Mouse (Mus musculus) right cerebral cortex, postnatal 36 days (tissue): ENCODE results near the gene Msantd3.

ENCODE experiments used
- DNase-seq, 2 experiments: peaks; one replicate each; pipeline ENCODE4 v3.0.0; 2022; ENCODE audit warnings: low spot score in 2 of 2, mixed read lengths in 1 of 2

The Msantd3 gene

DNA sequence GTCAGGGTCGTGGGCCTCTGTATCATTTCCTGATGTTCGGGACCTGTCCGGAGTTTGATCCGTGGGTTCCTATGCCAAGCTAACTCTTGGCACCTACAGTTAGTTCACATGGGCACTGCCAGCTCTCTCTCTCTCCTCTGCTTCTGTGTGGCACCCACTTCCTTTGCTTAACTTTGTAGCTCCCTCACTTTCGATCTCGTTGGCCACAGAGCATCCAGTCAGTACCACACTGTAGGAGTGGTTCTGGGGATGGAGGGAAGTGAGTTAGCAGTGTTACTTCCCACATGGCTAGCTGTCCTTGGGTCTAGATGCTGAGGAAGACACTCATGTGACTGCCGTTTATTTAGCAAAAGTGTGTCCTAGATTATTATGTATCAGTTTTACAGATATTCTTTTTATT lies 14.4 kb downstream of the Msantd3 start:
- DNase-seq, result no peak

DNA sequence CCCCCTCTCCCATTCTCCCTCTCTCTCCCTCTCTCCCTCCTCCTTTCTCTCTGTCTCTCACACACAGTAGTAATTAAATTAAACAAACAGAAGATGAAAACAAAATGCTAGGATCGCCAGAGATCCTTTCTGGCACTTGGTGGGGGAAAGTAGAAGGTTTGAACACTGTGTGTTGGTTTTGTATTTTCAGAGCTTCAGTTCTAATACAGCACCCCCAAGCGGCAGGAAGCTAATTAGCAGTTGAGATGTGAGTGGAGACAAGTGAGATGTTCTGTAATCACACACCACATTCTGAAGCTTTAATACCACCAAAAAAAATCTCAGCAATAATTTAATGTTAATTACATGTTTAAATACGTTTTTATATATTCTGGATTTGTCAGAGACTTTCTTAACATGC lies 16.0 kb downstream of the Msantd3 start:
- DNase-seq, result no peak

DNA sequence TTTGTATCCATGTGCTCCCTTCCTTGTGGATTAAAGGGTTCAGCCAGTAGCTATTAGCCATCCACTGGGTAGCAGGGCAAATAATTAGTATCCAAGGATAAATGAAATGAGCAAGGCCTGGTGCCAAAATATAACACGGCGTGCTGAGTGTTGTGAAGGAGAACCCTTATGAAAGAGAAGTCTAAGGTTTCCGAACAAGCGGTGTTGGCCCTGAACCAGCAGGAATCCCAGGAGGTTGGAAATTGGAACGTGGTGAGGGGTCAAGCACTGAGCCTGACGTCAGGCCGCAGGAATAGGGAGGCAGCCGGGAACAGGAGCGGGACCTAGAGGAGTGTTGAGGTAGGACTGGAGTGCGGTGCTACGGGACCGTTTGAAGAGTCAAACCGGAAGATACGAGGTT lies 19.9 kb downstream of the Msantd3 start:
- DNase-seq, result no peak

DNA sequence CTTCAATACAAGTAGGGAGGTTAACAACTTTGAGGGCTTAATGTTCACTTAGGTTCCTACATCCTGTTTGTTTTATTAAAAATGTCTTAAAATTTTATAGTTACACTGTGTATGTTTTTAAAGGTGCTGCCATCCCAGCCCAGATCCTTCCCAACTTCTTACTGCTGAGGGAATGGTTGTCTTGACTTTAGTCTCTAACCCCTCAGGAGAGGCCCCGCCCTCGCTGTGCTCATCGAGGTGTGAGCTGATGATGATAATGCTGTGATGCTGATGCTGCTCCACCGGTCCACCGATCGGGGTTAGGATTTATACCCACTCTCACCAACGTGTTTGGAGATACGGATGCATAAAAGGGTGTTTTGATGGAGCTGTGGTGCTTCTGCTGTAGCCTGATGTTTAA lies 22.1 kb downstream of the Msantd3 start:
- DNase-seq, result no peak

DNA sequence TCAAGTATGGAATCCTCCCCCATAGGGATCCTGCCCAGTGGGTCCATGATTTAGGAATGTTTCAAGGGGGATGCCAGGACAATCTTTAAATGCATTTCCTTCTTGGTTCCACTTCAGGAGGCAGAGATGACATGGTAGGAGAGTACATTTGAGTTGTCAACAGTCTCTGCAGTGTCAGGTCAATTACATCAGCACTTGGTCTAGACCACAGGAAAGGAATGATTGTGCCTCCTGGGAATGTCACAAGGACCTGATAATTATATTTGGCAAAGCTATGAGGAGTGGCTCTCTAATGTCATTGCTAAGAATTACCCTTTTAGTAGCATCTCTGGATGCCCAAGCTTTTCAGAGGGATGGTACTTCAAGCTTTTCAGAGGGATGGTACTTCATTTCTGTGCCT lies 25.2 kb downstream of the Msantd3 start:
- DNase-seq, result no peak

DNA sequence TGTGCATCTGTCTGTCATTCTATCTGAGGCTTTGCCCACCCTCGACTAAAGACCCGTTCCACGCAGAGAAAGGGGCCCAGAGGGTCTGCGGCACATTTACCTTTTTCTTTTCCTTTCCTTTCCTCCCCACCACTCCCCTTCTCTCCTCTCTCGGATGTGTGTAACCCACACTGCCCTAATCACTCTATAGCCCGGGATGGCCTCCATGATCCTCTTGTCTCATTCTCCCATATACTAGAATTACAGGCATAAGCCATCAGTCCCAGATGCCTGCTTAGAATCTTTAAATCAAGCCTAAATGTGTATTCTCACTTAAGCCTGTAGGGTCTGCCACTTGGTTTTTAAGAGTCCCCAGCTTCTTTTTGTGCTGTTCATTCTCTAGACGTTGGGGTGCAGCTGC lies 36.6 kb downstream of the Msantd3 start:
- no peak for DNase-seq

DNA sequence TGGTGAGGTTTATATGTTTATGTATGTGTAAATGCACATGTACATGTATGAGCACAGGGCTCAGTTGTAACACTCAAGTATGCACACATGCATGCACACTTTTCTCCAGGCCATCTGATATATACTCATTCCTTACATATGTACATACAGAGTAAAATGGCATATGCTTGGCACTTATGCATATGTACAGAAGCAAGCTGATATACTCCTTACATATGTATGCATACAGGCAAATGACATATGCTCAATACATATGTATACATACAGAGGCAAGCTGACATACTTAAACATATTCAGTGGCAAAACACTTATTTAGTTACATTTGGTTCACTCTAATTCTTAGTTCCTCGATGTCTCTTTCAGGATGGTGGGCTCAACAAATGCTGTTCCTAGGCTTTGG lies 38.1 kb downstream of the Msantd3 start:
- no peak for DNase-seq

DNA sequence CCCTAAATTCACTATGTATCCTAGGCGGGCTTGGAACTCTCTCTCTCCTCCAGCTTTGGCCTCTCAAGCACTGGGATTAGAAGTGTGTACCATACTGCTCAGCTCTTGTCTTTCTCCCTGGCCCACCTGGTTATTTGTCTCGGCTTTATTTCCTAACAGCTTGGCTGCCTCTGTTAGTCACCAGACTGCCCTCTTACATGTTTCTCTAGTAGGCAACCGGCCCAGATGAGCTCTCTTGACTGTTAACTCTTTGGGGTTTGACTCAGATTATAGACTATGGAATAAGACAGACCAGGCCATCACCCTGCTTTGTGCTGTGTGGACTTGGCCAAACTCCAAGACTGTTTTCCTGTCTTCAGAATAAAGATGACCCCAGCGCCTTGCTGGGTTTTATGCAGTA lies 38.7 kb downstream of the Msantd3 start:
- no peak for DNase-seq

DNA sequence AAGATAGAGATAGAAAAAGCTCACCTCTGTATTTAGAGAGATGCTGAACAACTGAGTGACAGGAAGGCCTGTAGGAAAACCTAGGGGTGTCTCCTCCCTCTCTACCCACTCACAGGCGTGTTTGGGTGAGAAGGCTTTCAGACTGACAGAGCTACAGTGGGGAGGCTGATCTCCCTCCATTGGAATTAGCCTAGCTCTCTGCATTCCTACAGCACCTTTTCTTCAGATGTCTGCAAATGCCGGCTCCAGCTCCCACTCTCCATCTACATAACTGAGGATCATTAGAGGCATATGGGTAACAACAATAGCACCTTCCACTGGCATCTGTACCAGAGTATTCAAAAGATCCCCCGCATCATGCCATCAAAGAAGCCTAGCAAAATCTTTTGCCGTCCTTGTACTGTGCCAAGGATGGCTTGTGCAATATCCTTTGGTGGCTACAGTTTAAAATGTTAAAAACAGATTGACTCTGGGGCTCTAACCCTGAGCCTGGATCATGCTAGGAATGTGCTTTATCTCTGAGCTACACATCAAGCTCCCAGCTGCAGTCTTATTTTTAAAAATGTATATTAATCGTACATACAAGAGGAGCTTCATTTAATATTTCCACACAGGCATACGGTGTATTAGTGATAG lies 39.9 kb downstream of the Msantd3 start:
- no peak for DNase-seq

DNA sequence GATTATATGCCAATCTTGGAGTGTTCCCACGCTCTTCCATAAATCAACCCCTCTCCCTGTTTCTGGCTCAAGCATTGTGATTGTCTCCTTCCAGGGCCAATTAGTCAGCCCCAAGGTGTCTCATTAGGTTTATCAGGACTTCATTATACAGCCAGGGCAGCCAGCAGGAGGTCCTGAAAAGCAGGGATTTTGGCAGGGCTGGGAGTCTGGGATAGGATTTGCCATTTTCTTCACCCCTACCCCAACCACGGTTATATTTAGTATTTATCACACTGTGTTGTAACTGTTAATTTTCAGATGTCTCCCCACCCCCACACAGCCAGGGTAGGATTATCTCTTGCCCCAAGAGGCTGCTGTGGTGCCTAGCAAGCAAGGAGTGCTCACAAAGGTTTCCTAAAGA lies 41.5 kb downstream of the Msantd3 start:
- DNase-seq, result no peak

DNA sequence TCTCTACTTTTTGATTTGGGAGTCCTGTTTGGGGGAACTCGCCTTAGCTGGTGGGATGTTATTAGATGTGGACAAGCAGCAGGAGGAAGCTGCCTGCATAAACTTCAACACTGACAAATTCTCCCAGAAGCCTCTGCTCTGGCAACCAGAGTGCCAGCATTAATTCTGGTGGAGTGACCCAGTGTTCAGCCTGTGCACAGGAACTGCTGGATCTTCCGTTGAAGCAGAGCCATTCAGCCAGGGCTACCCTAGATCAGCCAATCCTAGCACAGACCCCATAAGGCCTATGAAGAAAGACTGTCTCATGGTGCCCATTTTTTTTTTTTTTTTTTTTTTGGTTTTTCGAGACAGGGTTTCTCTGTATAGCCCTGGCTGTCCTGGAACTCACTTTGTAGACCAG lies 42.3 kb downstream of the Msantd3 start:
- DNase-seq, result no peak

DNA sequence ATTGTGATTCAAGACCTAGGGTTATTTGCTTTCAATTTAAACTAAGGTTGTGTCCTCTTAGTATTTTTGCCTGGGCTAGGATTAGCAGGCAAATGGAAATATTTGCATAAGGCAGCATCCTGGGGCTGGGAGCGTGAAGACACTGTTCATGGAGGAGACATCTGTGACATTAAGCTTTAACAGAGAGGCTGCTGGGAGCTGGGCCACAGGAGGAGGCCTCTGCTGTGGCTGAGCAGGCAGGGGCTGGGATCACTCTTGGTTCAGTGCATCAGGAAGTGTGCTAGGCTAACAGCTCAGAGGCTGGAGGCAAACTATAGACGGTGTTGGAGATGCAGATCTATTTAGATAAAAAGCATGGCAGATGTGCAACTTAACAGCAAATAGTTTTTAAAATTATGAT lies 43.2 kb downstream of the Msantd3 start:
- DNase-seq, result no peak

DNA sequence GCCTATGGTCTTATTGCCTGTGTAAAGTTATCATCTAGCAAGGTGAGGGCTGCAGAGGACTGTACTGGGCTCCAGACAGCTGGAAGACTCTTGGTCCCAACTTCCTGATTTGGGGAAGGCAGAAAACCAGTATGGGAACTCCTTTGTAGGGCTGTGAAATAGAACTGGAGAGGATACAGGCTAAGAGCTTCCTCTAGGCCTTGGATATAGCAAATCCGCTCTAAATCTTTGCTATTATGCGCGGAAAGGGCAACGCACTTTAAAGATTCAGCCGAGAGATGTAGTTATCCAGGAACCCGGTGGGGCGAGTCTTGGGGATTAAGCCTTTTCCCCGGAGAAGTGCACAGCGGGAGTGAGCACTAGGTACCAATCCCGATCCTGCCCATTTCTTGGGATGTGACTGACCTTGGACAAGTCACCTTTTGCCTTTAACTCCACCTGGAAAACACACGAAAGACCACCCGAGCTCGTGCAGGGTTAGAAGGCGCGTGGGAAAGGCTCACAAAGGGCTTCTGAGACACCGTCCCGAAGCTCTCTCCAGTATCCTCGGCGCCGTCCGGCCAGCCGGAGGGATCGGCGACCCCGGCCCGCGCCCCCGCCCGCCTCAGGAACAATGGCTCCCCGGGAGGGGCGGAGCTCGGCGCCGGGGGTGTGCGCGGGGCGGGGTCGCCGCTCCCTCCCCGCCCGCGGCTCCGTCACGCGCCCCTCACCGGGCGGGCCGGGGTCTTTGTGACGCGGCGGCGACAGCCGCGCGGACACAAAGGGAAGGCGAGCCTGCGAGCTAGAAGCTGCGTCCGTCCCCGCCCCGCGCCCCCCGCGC lies 44.9 kb downstream of the Msantd3 start, which contains the start of gene Tmeff1:
Gene Tmeff1 (plus strand): TSS at position 754 of the 820 bp plus-strand sequence.
- no peak for DNase-seq

DNA sequence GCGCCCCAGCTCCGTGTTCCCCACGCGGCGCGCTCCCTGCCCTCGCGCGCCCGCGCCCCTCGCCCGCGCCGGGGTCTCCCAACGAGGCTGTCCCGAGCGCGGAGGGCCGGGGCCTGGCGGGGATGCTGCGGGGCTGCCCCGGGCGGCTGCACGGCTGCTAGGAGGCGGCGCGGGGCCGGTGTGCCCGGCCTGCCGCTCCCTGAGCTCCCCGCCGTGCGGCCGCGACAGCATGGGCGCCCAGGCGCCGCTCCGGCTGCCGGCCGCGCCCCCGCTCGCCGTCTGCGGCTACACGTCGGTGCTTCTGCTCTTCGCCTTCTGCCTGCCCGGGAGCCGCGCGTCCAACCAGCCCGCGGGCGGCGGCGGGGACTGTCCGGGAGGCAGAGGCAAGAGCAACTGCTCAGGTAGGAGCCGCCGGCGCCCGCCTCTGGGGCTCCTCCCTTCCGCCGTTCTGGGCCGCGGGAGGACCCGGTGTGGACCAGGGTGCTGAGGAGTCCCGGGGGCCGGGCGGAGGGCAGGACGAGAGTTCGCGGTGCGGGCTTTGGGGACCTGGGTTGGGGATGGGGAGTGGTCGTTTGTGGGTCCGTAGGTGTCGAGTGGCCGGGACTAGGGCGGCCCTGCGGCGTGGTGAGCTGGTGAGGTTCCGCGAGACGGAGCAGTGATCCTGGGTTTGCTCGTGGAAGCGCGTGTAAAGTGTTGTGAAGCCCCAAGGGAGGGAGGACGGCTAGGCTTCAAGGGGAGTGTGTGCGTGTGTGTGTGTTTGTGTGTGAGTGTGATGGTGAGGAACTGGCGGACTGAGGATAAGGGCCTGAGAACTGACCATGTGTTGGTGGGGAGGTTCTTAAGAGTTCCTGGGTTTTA lies 45.7 kb downstream of the Msantd3 start:
- DNase-seq, result peak in 1 of 2 experiments; percentile 24

DNA sequence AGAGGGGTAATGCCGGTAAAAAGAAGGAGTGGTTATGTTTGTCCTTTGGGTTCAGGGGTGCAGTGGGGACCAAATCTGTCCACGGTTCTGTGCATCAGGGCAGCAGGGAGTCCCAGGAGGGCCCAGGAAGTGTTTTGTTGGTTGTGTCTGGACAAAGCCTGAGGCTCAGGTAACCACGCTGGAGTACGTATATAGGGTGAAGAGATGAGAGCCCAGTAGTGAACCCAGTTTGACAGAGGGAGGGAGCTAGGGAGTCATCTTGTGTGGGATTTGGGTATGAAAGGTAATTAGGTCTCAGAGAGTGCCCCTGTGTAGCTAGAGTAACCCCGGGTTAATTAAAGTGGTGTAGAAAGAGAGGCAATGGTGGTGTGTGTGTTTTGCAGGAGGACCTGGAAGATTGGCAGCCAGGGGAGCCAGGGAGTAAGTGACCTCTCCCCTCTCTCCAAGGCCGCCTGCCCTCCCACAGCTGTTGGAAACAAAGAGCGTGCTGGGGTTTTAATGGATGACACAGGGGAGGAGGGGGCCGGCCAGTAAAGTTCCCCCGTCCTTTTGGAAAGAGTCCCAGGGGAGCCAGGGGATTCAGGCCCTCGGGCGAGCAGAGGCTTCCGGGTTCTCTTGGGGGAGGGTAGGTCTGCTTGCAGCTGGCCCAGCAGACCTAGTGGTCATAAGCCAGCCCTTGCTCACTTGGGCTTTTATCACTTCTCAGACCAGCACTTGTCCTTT lies 46.5 kb downstream of the Msantd3 start:
- no peak for DNase-seq

DNA sequence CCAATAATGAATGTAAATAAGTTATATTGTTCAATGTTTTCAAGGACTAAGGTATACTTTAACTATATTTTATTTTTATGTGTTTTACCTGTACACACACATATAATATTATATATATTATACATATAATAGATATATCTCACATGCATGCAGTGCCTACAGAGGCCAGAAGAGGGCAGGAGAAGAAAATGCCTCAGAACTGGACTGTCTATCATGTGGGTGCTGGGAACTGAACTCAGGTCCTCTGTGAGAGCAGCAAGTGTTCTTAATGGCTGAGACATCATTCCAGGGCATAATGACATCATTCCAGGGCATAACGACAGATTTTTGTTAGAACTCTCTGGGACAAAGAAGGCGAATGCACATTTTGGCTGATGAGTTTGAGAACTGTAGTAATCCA lies 47.8 kb downstream of the Msantd3 start:
- no peak for DNase-seq

DNA sequence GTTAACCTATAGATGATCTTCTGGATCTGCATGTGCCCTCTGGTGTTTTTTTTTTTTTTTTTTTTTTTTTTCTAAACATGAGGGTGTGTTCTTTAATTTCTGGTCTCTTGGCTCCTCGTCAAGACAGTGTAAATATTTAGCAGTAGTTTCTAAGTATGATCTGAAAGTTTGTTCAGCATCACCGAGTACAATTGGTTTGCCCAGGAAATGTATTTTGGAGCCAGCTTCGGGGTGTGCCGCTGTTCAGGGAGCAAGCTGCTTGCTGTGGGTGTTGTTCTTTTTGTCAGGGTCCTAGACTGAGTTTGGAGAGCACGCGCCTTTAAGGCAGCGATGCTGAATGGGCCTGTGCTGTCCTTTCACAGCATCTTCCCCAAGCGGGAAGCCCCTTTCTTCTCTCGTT lies 48.8 kb downstream of the Msantd3 start:
- DNase-seq, result no peak

DNA sequence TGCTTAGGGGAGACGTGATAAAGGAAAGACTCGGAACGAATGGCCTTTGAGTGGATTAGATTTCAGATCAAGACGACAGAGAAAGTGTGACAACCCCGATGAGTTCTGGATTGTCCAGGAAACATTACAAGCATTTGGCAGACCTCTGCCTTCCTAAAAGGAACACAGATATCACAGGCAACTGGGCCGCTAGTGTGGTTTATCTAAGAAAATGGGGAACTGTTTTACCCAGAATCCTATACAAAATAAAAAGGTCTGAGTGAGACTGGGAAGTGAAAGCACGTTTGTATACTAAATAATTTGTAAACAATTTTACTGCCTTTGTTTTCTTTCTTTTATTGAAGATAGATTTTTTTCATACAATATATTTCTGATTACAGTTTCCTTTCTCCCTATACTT lies 51.1 kb downstream of the Msantd3 start:
- no peak for DNase-seq

DNA sequence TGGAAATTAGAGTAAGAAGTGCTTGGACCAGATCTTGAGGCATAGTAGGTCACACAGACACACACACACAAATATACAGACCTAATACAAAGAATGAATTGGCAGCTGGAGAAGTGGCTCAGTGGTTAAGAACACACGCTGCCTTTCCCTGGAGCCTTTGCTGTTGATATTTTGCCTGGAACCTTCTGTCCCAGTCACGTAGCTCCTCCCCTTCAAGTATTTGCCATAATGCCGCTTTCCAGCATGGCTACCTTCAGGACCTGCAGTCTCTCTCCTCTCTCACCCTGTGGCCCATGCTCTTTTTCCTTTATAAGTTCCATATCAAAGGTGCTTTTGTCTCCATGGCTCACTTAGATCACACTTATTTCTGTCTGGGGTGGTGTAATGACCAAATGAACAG lies 51.7 kb downstream of the Msantd3 start:
- no peak for DNase-seq

DNA sequence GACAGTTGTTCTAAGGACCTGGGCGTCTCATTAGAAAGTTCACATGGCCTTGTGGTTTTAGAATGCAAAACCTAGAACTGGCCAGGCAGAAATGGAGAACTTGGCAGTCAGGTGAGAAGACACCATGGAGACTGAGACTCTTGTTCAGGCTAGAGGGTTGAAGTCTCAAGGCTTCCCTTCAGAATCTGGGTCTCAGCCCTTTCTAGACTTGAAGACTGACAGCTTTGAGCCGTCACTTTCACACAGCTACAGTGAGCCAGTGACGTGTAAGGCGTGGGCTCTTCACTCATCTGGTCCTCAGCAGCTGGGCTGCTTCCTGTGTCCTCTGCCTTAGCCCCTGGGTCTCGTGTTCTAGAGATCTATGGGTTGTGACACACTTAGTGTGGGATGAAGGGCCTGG lies 52.6 kb downstream of the Msantd3 start:
- DNase-seq, result no peak

DNA sequence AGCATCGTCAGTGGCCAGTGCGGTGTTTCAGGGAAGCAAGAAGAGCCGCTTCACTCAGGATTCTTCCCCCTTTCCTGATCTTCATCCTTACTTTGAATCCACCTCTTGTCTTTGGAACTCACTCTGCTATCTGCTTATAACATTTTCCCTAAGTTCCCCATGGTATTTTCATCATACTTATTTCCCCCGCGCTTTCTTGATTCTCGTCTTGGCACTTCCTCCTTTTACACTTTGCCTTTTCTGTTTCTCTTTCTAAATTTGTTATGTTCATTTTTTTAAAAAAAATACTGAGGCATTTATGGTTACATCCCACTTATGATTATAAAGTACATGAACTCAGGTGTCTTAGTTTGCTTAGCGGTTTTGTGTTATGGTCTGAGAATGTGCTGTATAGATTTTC lies 53.1 kb downstream of the Msantd3 start:
- DNase-seq, result no peak

DNA sequence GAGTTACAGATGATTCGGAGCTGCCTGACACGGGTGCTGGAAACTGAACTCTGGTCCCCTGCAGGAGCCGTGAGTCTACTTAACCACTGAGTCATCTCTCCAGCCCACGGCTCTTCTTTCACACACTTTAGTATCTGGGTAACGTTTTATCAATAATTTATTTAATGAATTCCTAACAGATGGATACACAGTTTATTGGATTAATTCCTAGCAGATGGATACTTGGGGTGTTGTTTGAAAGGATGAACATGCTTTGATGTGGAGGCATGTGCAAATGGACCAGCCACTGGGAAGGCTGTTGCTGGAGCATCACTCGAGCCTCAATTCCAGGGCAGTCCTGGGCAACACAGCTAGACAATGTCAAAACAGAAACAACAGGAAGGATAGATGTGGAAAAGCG lies 56.4 kb downstream of the Msantd3 start:
- no peak for DNase-seq
